Mouse (Mus musculus) heart, embryonic 14.5 days (tissue): ENCODE measurements around the gene Cnih2. TPM values are rescaled to one million over a fixed set of nuclear protein-coding genes. Genes with fewer than 3 reads are reported as not detected.

Experiments used
- ATAC-seq: fragments of 200-750 bp; cut with Nextera tagmentation; 2 replicates; pipeline ENCODE4 v1.8.0; 2017; ENCODE audit warnings: low read depth, moderate TSS enrichment; ENCODE audit not compliant: insufficient number of reproducible peaks, insufficient read depth, low FRiP score
- H3K27ac ChIP-seq, 2 experiments: fragments of 200-500 bp in 1 of 2; fragments of 300-500 bp in 1 of 2; sonication (generic) in 1 of 2; replicated peaks in 1 of 2; 2 replicates each; pipeline ENCODE4 v1.5.1; 2012 to 2014; ENCODE audit warnings: low read depth in 2 of 2, low read length in 2 of 2, control low read depth in 1 of 2, mild to moderate bottlenecking in 1 of 2, mixed read lengths in 1 of 2; ENCODE audit not compliant: control insufficient read depth in 1 of 2, insufficient read depth in 1 of 2
- H3K27me3 ChIP-seq: fragments of 300-500 bp; sonication (generic); 2 replicates; pipeline ENCODE4 v1.6.1; 2014; ENCODE audit warnings: mild to moderate bottlenecking, low read length, control low read depth; ENCODE audit not compliant: control insufficient read depth, insufficient read depth
- H3K36me3 ChIP-seq: fragments of 300-500 bp; sonication (generic); 2 replicates; pipeline ENCODE4 v1.6.1; 2014; ENCODE audit warnings: mild to moderate bottlenecking, control low read depth, low read length, mixed read lengths; ENCODE audit not compliant: control insufficient read depth, insufficient read depth
- H3K4me1 ChIP-seq, 2 experiments: fragments of 200-500 bp in 1 of 2; fragments of 300-500 bp in 1 of 2; sonication (generic) in 1 of 2; 2 replicates each; pipeline ENCODE4 v1.6.1; 2012 to 2014; ENCODE audit warnings: low read length in 2 of 2, control low read depth in 1 of 2, mixed read lengths in 1 of 2; ENCODE audit not compliant: control insufficient read depth in 2 of 2, insufficient read depth in 2 of 2
- H3K4me2 ChIP-seq: fragments of 300-500 bp; sonication (generic); 2 replicates; pipeline ENCODE4 v1.6.1; 2014; ENCODE audit warnings: mild to moderate bottlenecking, low read length
- H3K4me3 ChIP-seq, 2 experiments: fragments of 200-500 bp in 1 of 2; fragments of 300-500 bp in 1 of 2; sonication (generic) in 1 of 2; 2 replicates each; pipeline ENCODE4 v1.5.1; 2012 to 2014; ENCODE audit warnings: low read length in 2 of 2, mild to moderate bottlenecking in 2 of 2, control low read depth in 1 of 2, low read depth in 1 of 2, moderate library complexity in 1 of 2; ENCODE audit not compliant: control insufficient read depth in 1 of 2, insufficient read depth in 1 of 2
- H3K9ac ChIP-seq: fragments of 300-500 bp; sonication (generic); 2 replicates; pipeline ENCODE4 v1.6.1; 2014; ENCODE audit warnings: mild to moderate bottlenecking, low read length
- H3K9me3 ChIP-seq: fragments of 300-500 bp; sonication (generic); 2 replicates; pipeline ENCODE4 v1.6.1; 2016; ENCODE audit warnings: low read length, control low read depth; ENCODE audit not compliant: control insufficient read depth
- WGBS: fragments of 180-500 bp; shearing (Covaris S2); extraction: QIAGEN DNeasy Blood & Tissue Kit; methylation state at CpG from one replicate; pipeline ENCODE4 v1.1.7; 2014; 5-methylcytosine and 5-hydroxymethylcytosine counted together
- polyA plus RNA-seq: library from polyadenylated mRNA; unstranded; fragments of >200 nt; fragmentation: Nextera tagmentation; extraction: Ambion mirVana; gene quantifications from 2 replicates; pipeline ENCODE4 v1.2.1, GENCODE M21; 2014

Gene Cnih2
- polyA plus RNA-seq, 1 experiment from 2014 or later = 5.4 TPM

- Histone ChIP-seq H3K9ac (no peak overlapping the region), H3K36me3 (no peaks in the 10 kb centered on the region), H3K4me3 (no peak overlapping the region), H3K4me2 (no peak overlapping the region), H3K9me3 (no peaks in the 10 kb centered on the region), H3K4me1 (peaks cover 23 to 25% of the 10 kb centered on the region in 2 experiments), H3K27me3 (0 out of 2 replicates have a peak, but pooled peaks cover 5% of the 10 kb centered on the region), H3K27ac (no peak overlapping the region)
- ATAC-seq = no peak
- 32% methylated on average over 16 of the region's 16 CpGs for WGBS
Measured at GRCm38 (mm10) chr19:5057876-5058775, 40.2 kb downstream of the Cnih2 start.

DNA sequence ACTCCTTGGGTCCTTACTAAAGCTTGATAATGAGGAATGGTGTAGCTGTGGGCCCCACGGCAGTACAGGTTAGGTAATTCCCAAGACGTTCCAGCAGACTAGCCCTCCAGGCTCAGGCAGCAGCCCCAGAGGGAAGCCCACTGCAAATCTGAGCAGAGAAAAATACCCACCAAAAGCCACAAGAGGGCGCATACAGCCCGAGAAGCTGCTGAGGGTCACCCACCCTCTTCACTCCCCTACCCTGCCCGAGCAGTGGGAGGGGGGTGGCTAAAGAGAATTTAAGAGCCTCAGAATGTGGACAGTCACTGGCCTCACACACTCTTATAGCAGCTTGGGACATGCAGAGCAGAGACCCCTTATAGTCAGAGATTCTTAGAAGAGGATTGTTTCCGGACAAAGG, 42.1 kb downstream of the Cnih2 start:
- H3K27me3 ChIP-seq = peaks cover 12% of the 10 kb centered on the region; the same call in 1 of the 2 replicates
- peaks cover 36 to 38% of the 10 kb centered on the region in 2 experiments for H3K4me1 ChIP-seq
- no peaks in the 10 kb centered on the region for H3K36me3 ChIP-seq
- H3K27ac ChIP-seq = no peak overlapping the region
- H3K4me3 ChIP-seq = no peak overlapping the region
- ATAC-seq = no peak
- H3K9me3 ChIP-seq = no peaks in the 10 kb centered on the region
- no peak overlapping the region for H3K9ac ChIP-seq
- no peak overlapping the region for H3K4me2 ChIP-seq
- WGBS = 10% methylated on average over 6 of the region's 6 CpGs

GRCm38 (mm10) chr19:5053909-5054308, 44.4 kb downstream of the Cnih2 start:
- Histone ChIP-seq H3K4me2 (no peak overlapping the region), H3K27ac (no peak overlapping the region), H3K4me1 (peaks cover 22 to 38% of the 10 kb centered on the region in 2 experiments), H3K9ac (no peak overlapping the region), H3K27me3 (peaks cover 12% of the 10 kb centered on the region; the same call in 1 of the 2 replicates), H3K9me3 (no peaks in the 10 kb centered on the region), H3K36me3 (peaks cover 10% of the 10 kb centered on the region), H3K4me3 (no peak overlapping the region)
- no peak for ATAC-seq
- 29% methylated on average over 9 of the region's 9 CpGs for WGBS

GRCm38 (mm10) chr19:5052853-5053252, 45.5 kb downstream of the Cnih2 start:
- H3K4me2 ChIP-seq = no peak overlapping the region
- ATAC-seq = no peak
- H3K27ac ChIP-seq = no peak overlapping the region

DNA sequence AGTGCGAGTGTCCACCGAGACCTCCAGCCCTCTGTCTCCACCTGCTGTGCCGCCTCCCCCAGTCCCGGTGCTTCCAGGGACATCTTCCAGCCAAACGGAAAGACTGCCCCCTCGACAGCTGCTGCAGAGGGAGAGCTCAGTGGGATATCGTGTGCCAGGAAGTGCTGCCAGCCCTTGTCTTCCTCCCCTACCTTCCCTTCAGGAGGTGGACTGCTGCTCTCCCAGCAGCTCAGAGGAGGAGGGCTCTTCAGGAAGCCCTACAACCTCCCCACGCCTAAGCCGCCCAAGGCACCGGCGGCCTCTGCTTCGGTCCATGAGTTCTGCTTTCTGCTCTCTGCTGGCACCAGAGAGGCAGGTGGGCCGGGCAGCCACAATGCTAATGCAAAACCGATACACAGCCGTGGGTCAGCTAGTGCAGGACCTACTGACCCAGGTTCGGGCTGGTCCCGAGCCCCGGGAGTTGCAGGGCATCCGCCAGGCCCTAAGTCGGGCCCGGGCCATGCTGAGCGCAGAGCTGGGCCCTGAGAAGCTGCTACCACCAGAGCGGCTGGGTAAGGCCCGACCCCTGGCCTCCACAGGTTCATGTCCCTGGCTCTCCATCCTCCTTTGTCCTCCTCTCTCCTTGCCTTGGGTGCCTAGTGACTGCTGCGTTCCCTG, 46.0 kb downstream of the Cnih2 start:
- ATAC-seq = no peak
- Histone ChIP-seq H3K27ac (no peak overlapping the region), H3K4me3 (no peak overlapping the region), H3K4me2 (peak overlapping the region; percentile 69), H3K36me3 (peaks cover 26% of the 10 kb centered on the region), H3K4me1 (peaks cover 17 to 30% of the 10 kb centered on the region in 2 experiments), H3K27me3 (peaks cover 12% of the 10 kb centered on the region; the same call in 1 of the 2 replicates), H3K9ac (0 out of 2 replicates have a peak overlapping the region, but pooled peaks have one; percentile 2), H3K9me3 (no peaks in the 10 kb centered on the region)
- 36% methylated on average over 25 of the region's 25 CpGs for whole genome bisulfite sequencing

More at GRCm38 (mm10) chr19:5052853-5053252, 45.5 kb downstream of the Cnih2 start:
- Histone ChIP-seq H3K27me3 (peaks cover 12% of the 10 kb centered on the region; the same call in 1 of the 2 replicates), H3K36me3 (peaks cover 21% of the 10 kb centered on the region), H3K9ac (no peak overlapping the region), H3K9me3 (no peaks in the 10 kb centered on the region), H3K4me1 (peaks cover 17 to 30% of the 10 kb centered on the region in 2 experiments), H3K4me3 (no peak overlapping the region)
- WGBS = 67% methylated on average over 17 of the region's 17 CpGs

DNA sequence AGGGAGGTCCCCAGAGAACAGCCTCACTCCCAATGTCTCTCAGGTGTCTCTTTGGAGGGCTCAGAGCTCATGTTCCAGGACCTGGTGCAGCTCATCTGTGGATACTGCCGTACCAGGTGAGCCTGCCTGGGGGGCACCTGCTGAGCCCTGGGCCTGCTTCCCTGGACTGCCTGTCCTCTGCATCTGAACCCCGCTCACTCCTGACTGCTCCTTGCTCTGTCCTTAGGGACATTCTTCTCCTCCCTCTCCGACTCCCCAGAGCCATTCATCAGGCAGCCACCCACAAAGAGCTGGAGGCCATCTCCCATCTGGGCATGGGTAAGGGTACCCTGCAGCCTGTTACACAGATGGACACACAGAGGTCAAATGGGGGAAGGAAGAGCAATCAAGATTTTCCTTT, 46.8 kb downstream of the Cnih2 start:
- ATAC-seq = no peak
- peak overlapping the region; percentile 18 to 33; a peak in 3 of 4 replicates for H3K4me3 ChIP-seq
- peak overlapping the region in 1 of 2 experiments; percentile 53; a peak in 2 of 4 replicates for H3K27ac ChIP-seq
- peak overlapping the region; percentile 61 for H3K9ac ChIP-seq
- 43% methylated on average over 3 of the region's 3 CpGs for WGBS
- H3K4me2 ChIP-seq = peak overlapping the region; percentile 69
- no peaks in the 10 kb centered on the region for H3K9me3 ChIP-seq
- peaks cover 34% of the 10 kb centered on the region for H3K36me3 ChIP-seq
- H3K27me3 ChIP-seq = peaks cover 12% of the 10 kb centered on the region; the same call in 1 of the 2 replicates
- H3K4me1 ChIP-seq = peaks cover 17 to 30% of the 10 kb centered on the region in 2 experiments

DNA sequence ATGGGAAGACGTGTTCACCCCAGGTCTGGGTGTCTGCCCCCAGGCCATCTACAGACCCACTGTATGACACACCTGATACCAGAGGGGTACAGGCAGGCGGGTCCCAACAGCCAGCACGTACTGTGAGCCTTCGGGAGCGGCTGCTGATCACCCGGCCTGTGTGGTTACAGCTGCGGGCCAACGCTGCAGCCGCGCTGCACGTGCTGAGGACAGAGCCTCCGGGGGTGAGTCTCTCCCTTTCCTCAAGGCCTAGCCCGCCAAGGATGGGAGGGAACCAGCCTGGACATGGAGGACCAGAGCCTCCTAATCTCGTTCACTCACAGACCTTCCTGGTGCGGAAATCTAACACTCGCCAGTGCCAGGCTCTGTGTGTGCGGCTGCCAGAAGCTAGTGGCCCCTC, 47.3 kb downstream of the Cnih2 start:
- Histone ChIP-seq H3K9ac (peak overlapping the region; percentile 61), H3K4me1 (peaks cover 17 to 30% of the 10 kb centered on the region in 2 experiments), H3K36me3 (peaks cover 39% of the 10 kb centered on the region), H3K4me3 (peak overlapping the region; percentile 18 to 33), H3K9me3 (no peaks in the 10 kb centered on the region), H3K27ac (peak overlapping the region; percentile 17 to 53; a peak in 2 of 4 replicates), H3K4me2 (peak overlapping the region; percentile 69), H3K27me3 (peaks cover 12% of the 10 kb centered on the region; the same call in 1 of the 2 replicates)
- 1% methylated on average over 17 of the region's 17 CpGs for WGBS
- ATAC-seq = 0 out of 2 replicates have a peak, but pooled peaks have one; percentile 11
